Mouse (Mus musculus): ENCODE results near the gene Cdc25b.
A peak's percentile ranks its signal among the peaks of the same experiment; 100 is the strongest.

Gene Cdc25b

DNA sequence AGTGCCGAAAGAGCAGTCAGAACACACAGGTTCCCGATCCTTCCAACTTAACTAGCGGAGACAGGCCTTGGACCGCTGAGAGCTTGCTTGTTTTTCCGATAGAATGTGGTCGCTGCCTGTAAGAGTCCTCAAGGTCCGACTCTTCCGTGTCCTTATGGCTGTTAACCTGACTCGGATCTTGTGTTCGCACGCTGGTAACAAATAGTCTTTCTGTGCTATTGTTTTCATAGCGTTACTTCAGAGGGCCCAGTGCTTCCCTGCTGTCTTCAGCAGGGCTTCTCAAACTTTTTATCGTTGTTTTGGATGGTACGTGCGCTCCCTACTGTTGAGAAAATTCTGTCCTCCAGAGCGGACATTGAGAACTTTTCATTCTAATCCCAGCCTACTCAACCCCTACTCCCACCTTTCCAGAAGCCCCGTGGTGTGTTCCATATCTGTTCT lies 26.1 kb upstream of the Cdc25b start:
- peak; percentile 91 for DNase-seq

DNA sequence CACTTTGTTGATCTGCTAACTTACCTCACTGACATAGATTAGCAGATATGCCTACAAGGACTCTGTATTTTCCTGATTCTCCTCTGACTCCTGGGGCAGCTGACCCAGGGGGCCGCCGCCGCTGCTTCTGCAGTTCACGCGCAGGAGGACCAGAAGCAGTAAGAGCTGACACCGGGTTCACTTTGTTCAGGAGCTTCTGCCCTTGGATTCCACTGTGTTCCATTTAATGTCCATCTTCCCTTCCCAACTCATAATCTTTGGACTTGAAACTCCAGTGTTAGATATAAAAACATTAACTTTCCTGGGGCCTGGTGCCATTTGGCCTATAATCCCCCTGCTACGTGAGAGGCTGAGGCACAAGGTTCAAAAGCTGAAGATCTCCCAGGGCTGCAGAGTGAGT lies 22.8 kb upstream of the Cdc25b start:
- DNase-seq: peak; percentile 77

DNA sequence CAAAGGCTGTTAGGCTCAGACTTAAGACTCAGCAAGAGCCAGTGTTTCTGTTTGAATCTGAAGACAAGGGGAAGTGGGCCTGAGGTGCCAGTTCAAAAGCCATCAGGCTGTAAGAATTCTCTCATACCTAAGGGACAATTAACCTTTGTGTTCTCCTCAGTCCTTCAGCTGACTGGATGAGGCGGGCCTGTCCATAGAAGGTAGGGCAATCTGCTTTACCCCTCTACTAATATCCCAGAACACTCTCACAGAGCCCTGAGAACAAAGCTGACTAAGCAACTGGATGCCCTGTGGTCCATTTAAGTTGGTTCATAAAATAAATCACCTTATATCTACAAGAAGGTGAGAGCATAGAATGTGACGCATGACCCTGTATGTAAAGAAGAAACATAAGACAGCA lies 20.6 kb upstream of the Cdc25b start:
- DNase-seq: no peak

DNA sequence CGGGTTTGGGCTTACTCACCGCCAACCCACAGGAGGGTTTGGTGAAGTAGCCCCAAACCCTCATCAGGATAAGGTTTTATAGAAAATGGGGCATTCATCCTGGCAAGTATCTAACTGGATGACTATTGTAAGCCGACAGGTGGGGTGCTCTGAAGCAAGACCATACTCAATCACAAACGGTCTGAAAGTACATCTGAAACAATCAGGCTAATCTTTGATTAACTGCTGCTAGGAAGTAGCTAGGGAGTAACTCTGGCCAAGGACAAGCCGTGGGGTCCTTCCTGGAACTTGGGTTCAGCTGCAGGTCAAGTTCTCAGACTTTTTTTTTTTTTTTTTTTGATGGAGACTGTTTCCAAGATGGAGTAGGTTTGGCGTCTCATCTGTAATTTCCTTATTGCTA lies 18.8 kb upstream of the Cdc25b start:
- DNase-seq: no peak

DNA sequence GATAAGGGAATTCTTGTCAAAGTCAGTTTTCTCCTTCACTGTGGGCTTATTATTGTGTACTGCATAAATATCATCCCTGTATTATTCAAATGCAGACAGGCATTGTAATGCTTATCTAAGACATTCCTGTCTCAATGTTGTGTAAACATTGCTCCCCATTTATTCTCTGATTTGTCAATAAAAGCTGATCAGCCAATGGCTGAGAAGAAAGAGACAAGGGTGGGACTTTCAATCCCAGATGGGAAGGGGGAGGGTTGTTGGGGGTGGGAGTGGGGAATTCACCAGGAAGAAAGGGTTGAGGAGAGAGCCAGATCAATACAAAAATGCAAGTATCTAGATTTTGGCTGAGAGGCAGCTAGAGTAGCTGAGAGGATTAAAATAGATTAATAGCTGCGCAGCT lies 17.8 kb upstream of the Cdc25b start:
- no peak for DNase-seq

DNA sequence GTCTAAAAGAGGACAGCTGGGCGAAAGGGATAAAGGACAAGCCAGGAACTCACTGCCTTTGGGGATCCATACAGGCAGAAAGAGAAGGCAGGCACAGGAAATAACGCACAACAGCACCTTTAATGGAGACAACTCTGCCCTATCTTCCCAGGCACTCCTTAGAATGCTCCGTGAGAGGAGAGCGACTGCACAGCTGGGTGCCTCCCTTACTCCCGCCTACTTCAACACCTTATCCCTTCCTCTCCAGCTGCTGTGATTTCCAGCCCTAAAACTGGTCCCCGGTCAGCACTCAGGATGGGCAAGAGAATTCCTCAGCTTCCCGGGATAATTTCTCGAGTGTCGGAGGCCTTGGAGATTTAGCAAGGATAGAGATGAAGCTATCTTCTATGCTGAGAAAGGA lies 15.8 kb upstream of the Cdc25b start:
- no peak for DNase-seq

DNA sequence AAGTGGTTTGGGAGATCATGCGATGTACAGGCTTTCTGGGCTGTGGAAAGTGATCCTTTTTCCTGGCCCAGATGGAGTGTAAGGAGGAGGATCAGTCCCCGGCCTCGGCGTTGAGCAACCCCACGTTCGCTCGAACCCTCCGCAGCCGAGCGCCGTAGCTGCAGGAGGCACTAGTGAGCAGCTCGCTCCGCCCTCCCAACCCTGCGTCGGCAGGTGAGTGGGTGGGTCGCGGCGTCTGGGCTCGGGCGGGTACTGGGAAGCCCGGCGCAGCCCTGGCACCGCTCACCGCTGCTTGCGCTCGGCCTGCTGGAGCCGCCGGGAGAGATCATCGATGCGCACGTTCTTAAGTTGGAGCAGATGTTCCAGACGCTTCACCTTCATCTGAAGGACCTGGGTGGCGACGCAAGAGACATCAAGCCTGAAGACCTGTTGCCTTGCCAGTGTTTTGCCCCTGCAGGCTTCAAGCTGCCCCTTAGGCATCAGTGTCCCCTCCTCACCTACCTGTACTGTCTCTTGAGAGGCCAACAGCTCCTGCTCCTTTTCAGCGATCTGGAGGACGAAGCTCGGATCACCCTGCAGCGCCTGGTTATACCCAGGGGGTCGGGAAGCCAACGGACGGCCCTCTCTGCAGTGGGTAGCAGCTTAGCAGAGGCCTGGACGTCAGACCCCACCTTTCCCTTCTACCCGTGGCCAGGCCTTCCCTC lies 15.2 kb upstream of the Cdc25b start:
- DNase-seq: peak; percentile 97

DNA sequence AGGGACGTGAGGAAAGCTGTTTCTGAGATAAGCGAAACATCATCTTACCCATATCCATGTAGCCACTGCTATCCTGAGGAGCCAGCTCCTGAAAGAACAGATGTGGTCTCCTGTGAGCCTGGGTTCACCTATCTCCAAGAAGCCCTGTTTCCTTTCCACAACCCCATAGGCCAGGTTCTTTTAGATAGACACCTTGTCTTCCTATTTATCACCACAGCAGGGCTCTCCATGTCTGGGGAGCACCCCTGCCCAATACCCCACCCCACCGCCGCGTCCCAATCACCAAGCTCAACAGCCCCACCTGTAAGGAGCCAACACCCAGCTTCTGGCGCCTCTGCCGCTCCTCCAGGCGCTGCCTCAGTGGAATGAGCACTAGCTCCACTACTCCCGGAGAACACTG lies 14.4 kb upstream of the Cdc25b start:
- no peak for DNase-seq

DNA sequence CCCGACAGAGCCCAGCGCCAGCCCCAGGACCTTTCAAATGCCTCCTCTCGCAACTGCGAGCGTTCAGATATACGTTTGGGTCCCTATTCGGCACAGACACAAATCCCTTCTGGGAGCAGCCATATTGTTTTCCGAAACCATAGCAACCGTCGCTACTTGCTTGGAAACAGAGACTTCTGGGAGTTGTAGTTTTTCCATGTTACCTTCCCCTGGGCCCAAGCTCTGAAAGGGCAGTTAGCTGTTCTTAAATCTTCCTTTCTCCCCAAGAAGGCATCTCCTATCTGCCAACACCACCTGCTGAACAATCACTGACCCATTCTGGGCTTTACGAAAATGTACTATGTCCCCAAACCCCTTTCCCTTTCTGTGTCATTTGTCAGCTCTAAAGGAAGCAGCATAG lies 12.0 kb upstream of the Cdc25b start:
- peak; percentile 97 for DNase-seq

DNA sequence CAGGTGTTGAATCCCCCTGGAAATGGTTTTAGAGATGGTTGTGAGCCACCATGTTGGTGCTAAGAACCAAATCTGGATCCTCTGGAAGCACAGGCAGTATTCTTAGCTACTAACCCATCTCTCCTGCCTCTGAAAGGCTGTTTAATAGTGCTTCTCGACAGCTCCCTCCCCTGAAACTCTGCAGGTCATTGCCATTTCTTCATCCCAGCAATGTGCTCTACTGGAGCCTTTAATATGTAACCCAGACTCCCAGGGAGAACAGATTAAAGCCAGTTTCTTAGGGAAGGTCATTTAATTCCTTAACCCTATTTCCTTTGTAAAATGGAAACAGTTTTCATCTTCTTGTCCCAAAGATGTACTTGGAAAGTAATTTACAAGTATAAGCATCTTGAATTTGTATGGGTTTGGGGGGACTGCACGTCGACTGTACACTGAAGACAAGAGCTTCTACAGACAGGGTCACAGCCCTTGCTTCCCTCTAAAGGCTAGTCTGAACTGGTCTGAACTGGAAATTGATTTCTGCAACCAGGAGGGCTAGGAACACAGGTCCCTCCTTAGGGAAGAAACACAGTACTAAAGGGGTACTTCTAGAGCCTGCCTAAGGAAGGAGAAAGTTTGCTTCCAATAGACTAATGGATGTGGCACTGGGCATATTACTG lies 11.3 kb upstream of the Cdc25b start:
- DNase-seq: no peak

DNA sequence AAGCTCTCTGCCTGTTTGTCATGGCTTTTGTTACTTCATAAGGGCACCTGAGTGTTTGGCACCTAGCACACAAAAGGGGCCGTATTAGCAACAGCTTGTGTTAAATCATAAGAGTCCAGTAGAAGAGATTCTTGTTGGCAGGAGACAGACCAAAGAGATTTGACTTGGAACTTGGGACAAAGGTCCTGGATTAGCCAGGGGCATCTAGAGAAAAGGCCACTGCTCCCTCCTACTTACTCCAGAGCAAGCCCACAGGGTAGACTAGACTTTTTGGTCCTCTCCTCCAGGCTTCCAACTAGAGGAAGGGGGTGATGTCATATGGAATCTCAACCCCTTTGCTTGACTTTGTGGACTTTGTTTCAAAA lies 10.8 kb upstream of the Cdc25b start:
- no peak for DNase-seq

DNA sequence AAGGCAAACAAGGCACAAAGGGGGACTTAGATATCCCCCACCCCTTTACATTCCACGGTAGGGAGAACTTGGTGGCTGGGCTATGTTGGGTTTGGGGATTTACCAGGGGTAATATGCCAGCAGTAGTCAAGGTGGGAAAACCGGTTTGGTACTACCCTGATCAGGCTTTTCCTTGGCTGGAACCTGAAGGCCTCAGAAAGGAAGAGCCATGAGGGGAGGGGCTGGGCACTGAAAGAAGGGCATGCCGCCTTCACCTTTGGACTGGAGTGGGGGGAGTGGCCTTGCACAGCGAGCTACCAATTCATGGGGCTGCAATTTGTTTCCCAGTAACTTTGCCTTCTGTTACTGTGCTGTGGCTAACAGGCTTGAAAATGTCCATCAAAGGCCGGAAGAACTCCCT lies 10.3 kb upstream of the Cdc25b start:
- no peak for DNase-seq

DNA sequence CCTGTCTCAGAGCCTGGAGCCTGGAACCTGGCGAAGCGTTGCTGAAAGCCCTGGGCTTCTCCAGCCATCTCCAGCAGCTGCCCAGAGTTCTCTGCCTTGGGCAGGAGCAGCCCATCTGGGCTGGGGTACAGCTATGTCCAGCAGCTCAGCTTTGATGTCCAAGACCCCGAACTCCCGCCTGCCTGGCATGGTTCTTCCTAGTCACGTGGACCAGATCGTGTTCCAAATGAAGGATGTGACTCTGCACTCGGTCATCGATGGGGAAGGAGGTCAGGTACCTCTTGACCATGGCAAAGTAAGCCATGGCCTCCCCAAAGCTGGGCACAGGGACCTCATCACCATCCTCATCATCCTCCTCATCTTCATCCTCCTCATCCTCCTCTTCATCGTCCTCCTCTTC lies 8.8 kb upstream of the Cdc25b start:
- peak; percentile 94 for DNase-seq

DNA sequence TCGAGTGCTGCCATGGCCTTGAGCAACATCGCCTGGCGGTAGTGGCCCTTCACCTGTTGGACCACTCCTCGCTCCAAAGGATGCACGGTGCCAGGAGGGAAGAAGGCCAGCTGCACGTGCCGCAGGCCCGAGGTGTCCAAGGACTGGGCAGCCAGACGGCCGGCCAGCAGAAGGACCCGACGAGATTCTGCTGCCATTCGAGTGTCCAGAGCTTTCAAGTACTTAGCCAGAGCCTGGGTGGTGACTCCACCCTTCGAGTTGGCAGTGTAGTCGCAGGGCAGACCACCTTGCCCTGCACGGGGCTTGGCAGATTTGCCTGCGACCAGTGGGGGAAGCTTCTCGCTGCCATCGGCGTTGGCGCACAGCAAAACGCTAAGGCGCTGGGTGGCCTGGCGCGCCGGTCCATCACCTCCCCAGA lies 7.9 kb upstream of the Cdc25b start:
- DNase-seq: peak; percentile 95

DNA sequence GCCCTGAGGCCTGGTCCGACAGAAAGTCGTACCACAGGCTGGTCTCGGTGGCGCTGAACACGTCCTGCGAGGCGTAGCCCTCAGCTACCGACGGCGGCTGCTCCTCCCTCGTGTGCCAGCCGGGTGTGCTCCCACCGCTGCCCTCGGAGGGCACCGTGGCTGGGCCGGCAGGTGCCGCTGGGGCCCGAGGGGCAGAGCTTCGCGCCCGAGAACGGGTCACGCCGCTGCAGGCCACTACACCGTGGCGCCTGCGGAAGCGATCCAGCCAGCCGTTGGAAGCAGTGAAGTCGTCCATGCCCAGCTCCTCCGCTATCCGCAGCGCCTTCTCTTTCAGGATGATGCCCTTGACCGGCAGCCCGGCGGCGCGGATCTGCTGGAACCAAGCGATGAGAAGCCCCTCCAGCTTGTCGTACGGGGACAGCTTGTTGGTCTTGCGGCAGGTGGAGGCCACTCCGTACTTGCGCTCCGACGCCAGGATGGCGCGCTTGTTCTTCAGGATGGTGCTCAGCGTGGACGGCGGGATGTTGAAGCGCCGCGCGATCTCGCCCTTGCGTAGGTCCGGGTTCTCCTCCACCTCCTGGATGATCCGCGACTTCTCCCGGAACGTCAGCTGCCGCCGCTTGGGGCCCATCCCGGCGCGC lies 7.4 kb upstream of the Cdc25b start:
- peak; percentile 98 for DNase-seq

DNA sequence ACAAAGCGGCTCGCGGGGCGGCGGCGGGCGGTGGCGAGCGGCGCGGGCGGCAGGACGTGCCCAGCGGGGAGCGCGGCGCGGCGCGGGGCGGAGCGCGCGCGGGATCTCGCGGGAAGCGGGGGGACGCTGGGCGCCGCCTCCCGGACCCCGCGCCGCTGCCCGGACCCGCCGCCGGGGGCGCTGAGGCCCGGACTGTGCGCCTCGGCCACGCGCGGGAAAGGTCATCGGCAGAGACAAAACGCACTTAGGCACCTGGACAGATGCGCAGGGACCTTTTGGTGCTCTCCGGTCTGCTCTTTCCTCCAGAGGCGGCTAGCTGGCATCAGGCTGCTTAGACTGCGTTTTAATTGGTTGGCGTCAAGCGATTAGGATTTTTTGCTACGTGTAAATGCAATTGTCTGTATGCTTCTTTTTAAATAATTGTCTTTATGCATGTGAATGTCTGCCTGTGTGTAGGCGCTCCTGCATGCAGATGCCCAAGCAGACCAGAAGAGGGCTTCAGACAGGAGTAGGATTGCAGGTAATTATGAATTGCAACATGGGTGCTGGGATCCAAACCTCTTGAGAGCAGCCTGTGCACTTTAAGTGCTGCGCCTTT lies 6.7 kb upstream of the Cdc25b start, which contains the start of gene Cenpb:
Gene Cenpb, minus strand, starts transcription at position 78 of the 598 bp plus-strand sequence.
- peak; percentile 98 for DNase-seq

DNA sequence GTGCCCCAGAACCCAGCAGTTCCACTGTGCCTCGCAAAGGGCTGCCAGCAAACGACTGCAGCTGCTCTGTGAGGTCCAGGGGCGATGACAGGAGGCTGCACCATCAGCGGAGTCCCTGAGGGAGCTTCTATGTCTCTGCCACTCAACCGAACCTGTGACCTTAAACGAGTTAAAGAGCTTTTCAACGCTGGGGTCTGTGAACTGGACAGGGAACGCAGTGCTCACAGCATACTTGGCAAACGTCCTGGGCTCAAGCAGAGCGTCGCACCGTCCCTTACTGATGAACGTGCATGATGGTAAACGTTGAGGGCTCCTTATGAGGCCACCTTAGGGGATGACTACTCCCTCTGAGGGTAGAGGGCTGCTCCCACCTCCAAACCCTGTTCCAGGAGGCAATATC lies 406 bp upstream of the Cdc25b start:
- no peak for DNase-seq

DNA sequence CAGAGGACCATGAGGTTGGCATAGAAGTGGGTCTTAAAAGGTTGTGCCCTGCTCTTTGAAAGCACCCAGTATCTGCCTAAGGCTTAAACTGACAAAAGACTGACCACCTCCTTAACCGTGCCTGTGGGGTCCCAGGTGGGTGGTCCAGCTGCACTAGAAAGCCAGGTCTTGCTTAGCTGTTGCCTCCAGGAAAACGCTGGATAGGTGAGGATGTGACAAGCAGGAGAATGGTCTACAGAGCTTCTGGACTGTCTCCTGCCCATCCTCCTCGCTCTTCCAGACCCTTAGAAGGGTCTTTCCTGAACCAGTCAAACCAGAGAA lies 813 bp downstream of the Cdc25b start:
- DNase-seq: peak; percentile 82

DNA sequence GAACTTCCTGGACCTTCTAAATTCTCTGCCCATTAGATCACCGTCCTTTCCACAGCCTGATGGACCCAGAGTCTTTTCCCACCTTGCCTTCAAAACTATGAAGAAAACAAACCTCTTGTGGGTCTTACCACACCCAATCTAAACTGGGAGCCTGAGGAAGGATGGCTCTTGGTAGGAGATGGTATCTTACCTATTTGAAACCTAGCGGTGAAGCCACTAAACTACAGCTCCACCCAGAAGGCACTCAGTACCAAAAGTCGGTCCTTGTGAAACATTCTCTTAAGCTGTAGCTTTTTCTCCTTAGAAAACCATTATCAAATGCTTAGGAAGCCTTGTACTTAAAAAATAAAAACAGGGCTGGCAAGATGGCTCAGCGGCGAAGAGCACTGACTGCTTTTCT lies 1.6 kb downstream of the Cdc25b start:
- no peak for DNase-seq

DNA sequence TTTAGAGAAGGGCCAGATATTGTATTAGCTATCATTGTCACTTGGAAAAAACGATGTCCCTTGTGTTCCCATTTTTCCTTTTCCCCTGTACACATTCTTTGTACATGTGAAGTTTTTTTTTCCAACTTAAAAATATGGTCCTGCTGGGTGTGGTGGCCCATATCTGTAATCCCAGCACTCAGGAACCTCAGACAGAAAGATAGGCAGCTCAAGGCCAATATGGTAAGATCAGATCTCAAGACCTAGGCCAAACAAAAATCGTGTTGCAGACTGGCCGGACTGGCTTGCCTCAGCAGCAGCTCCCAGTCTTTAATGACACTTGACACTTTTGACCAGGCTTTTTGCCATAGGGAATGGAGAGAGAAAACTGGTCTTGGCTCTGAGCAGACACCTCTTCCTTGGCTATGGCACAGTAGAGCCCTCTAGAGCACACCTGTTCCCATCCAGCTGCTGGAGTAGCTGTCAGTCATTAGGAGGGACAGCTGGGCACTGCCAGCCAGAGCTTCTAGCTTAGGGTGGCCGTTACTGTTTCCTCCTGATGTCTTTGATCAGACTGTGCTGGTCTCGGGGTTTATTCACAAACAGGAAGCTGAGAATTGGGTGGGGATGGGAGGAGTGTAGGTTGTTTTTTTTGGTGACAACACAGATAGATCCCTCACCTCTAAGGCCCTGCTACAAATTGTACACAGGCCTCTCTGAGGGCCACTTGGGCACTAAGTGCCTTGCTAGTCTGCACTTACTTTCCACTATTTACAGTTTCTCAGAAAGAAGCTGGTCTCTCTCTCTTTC lies 3.0 kb downstream of the Cdc25b start:
- DNase-seq: peak; percentile 77

DNA sequence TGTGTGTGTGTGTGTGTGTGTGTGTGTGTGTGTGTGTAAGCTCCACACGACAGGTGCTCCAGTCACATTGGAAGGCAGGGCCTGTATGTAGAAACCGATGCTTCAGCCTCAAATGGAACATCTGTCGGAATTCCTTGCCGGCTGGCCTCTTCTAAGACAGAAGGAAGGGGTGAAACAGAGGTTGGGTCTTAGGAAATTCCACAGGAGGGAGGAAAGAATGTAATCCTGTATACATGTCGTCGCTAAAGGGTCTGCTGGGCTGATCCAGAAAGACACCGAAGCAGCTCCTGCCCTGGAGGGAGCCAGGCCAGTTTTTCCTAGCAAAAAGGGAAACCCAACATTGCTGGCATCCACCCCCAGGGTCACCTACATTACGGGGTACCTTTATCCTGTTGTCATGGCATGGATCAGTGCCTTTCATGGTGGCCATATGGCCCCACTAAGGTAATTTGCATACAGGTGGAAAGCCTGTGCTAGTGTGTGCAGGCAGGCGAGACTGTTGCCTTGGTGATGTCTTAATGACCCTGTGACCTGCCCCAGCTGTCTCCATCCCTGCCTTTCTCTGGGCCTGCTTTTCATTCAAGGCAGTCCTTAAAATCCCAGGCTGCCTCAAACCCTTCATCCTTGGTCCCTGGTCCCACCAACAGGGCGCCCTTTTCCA lies 3.7 kb downstream of the Cdc25b start:
- peak; percentile 93 for DNase-seq

DNA sequence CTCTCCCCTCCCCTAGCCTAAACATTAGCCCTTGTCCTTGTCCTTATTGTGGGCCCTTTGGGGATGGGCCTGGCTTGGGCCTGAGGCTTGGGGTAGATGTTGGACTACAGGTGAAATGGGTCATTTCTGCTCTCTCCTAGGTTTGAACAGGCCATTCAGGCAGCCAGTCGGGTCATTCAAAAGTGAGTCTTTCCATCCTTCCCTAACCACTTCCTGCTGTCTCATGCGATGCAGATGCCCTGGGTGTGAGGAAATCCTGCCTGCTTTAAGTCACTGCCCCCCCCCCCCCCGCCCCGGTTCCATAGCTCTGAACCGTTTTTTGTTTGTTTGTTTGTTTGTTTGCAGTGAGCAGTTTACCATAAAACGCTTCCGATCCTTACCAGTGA lies 4.2 kb downstream of the Cdc25b start:
- DNase-seq: peak; percentile 86

Data from heart, adult 11 months (tissue).